Mouse (Mus musculus) kidney, adult 2 months (tissue): ENCODE measurements around the gene Habp4.

Experiments
- CTCF ChIP-seq: fragments of 200-500 bp; conservative IDR thresholded peaks from 2 replicates; pipeline ENCODE4 v1.5.1; 2011; ENCODE audit warnings: low read depth, mild to moderate bottlenecking, control low read depth, low read length, moderate library complexity, mixed read lengths; ENCODE audit not compliant: insufficient read depth, insufficient read length
- POLR2A ChIP-seq: fragments of 200-500 bp; IDR thresholded peaks from one replicate; pipeline ENCODE4 v1.6.1; 2011; ENCODE audit warnings: low read depth, low read length, control low read depth

DNA sequence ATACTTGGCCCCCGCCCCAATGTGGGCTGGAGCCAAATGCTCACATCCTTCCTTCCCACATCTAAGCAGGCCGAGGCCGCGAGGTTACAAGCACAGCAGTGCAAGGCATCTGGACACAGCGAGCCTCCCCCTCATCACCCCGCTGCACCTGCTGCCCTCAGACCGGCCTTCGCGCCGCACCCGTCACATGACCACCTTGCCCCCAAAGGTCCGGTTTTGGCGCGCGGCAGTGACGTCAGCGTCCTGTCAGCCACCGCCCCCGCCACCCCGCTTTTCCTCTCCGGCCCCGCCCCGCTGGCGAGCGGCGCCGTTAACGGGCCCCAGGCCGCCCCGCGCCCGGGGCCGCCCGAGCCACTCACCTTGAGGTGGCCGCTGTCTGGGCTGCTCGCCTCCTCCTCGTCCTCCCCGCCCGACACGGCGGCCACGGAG is 9.4 kb upstream of the Habp4 start:
- TF ChIP-seq POLR2A (peak; percentile 75), CTCF (no peak)
